Mouse (Mus musculus) G1E (cell line): Measurements from ENCODE around the gene Sppl2c.

Experiments
- CTCF ChIP-seq: IDR thresholded peaks from 2 replicates; pipeline ENCODE4 v1.5.1; 2012; ENCODE audit warnings: low read depth, low read length, inconsistent platforms, mixed read lengths
- GATA1 ChIP-seq: IDR thresholded peaks from 2 replicates; pipeline ENCODE4 v1.6.1; 2012; ENCODE audit warnings: borderline replicate concordance, low read length, inconsistent platforms, mixed read lengths
- GATA2 ChIP-seq: IDR thresholded peaks from 2 replicates; pipeline ENCODE4 v1.6.1; 2012; ENCODE audit warnings: low read depth, low read length, inconsistent platforms, borderline replicate concordance
- POLR2AphosphoS5 ChIP-seq: IDR thresholded peaks from 2 replicates; pipeline ENCODE4 v1.6.1; 2012; ENCODE audit warnings: low read depth, low read length, inconsistent platforms; ENCODE audit not compliant: insufficient replicate concordance
- TAL1 ChIP-seq: conservative IDR thresholded peaks from 2 replicates; pipeline ENCODE4 v1.6.1; 2012; ENCODE audit warnings: low read depth, low read length, inconsistent platforms, mixed read lengths

DNA sequence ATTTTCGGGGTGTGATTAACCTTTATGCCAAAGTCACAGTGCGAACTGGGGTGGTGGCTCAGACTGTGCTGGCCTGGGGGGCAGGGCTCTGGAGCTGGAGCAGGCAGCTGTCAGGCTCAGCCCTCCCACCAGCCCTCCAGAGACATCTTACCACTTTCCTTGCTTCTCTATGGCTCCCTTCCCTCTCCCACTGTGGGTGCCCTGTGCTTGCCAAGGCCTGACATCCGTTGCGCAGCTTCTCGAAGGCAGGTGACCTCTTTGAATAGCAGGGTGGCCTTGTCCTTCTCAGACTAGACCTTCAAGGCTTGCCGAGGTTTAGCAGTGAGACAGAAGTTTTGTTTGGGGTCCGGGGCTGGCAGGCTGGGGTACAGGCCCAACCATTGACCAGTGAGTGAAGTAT is 37.3 kb upstream of the Sppl2c start:
- no peak for TF ChIP-seq CTCF
- no peak for TF ChIP-seq POLR2AphosphoS5
- no peak for TF ChIP-seq GATA1
- no peak for TF ChIP-seq TAL1
- no peak for TF ChIP-seq GATA2
